Mouse (Mus musculus) testis, adult 2 months (tissue): ENCODE measurements around the gene Fat3.

Experiments
- CTCF ChIP-seq: fragments of 200-500 bp; IDR thresholded peaks from 2 replicates; pipeline ENCODE4 v1.5.1; 2012; ENCODE audit warnings: low read depth, mild to moderate bottlenecking, inconsistent platforms, low read length, moderate library complexity; ENCODE audit not compliant: control insufficient read depth, insufficient read depth, insufficient replicate concordance
- POLR2A ChIP-seq: fragments of 200-500 bp; IDR thresholded peaks from 2 replicates; pipeline ENCODE4 v1.6.1; 2012; ENCODE audit warnings: low read depth, mild to moderate bottlenecking, inconsistent platforms, low read length, moderate library complexity; ENCODE audit not compliant: control insufficient read depth

GRCm38 (mm10) chr9:16212163-16212562 is 288.9 kb downstream of the Fat3 start:
- TF ChIP-seq CTCF: no peak
- TF ChIP-seq POLR2A: no peak
